Mouse (Mus musculus) central nervous system, embryonic 11.5 days (tissue): ENCODE results near the gene Gm21679. TPM values are rescaled to one million over a fixed set of nuclear protein-coding genes. Genes with fewer than 3 reads are reported as not detected.

ENCODE experiments used
- polyA plus RNA-seq: library from polyadenylated mRNA; depleted of rRNA; stranded (reverse); fragments of >200 nt; gene quantifications from 2 replicates; pipeline ENCODE4 v1.2.3, GENCODE M21; 2012; rRNA removed

Gene Gm21679
- polyA plus RNA-seq, result not detected in 2 replicates

DNA sequence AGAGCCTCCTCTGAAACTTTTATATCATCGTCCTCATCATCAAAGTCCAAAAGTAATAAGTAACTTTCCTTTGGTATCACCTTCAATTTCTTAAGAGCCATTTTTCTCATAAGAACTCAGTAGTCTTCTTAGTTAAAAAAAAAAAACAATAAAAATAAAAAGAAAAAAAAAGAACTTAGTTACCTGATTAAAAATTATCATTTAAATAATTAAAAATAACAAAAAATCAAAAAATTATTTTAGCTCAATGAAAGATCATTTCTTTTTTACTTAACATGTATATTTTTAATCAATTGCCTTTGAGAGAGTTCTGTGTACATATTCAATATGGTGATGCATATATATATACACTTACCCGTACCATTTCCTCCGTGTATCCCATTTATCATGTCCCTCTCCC, at the start of gene Gm21679:
Gene Gm21679 (minus strand): TSS at position 101 of the 400 bp plus-strand sequence.

